Mouse (Mus musculus): ENCODE measurements around the gene Pola1.

Gene Pola1

DNA sequence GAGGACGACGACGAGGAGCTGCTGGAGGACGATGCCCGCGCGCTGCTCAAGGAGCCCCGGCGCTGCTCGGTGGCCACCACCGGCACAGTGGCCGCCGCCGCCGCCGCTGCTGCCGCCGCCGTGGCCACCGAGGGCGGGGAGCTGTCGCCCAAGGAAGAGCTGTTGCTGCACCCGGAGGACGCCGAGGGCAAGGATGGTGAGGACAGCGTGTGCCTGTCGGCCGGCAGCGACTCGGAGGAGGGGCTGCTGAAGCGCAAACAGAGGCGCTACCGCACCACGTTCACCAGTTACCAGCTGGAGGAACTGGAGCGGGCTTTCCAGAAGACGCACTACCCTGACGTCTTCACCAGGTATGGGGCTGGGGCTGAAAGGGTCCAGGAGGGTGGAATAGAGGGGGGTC lies 342.9 kb downstream of the Pola1 start:
- DNase-seq (ENCODE audit: low spot score): peak; percentile 15

DNA sequence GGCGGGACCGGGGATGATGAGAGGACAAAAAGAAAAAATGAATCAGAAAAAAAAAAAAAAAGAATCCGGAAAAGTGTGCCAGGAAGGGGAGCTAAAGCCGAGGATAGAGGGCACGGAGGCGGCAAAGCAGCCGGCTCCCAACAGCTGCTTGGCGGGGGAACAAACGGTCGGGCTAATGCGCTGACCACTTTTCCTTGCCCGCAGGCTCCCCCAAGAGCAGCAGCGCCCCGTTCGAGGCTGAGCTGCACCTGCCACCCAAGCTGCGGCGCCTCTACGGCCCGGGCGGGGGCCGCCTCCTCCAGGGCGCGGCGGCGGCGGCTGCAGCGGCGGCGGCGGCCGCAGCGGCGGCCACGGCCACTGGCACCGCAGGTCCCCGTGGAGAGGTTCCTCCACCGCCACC lies 343.6 kb downstream of the Pola1 start:
- peak; percentile 9 for DNase-seq (ENCODE audit: low spot score)

DNA sequence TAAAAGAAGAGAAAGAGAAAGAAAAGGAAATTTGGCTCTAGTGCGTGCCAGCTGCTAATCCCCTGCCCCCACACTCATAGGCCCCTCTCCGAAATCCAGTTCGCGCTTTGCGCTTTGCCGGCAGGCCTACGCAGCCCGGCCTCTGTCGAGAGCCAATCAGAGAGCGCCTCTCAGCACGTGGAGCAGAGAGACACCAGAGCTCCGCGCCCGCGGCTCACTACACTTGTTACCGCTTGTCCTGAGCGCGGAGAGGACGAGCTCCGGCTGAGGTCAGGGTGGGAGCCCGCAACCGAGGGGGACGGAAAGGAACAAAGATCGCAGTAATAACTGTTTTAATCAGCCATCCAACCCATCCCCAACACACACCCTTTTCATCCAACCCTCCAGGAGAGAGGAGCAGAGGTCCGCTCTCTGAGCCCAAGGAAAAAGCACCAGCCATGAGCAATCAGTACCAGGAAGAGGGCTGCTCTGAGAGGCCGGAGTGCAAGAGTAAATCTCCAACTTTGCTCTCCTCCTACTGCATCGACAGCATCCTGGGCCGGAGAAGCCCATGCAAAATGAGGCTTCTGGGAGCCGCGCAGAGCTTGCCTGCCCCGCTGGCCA lies 345.6 kb downstream of the Pola1 start, which contains the start of gene Arx:
Arx (plus strand) TSS at position 155 of the 603 bp plus-strand sequence.
- DNase-seq (ENCODE audit: low spot score): peak; percentile 84

DNA sequence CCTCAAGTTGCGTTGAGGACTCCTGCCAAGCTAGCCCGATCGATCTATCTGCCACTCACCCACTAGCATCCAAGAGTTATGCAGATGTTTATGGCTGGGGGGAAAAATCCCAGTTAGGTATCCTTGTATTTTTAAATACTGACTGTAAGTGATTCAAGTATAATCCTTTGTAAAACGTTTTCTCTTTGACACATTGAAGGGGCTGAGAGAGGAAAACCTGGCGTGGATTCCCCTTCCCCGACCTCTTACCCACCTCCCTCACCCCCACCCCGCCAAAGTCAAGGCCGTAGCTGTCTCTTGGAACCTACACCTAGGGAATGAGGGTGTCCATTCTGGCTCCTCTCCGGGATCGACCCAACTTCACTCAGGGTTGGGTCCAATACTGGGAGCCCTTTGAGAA lies 346.9 kb downstream of the Pola1 start:
- DNase-seq (ENCODE audit: low spot score): peak; percentile 16

DNA sequence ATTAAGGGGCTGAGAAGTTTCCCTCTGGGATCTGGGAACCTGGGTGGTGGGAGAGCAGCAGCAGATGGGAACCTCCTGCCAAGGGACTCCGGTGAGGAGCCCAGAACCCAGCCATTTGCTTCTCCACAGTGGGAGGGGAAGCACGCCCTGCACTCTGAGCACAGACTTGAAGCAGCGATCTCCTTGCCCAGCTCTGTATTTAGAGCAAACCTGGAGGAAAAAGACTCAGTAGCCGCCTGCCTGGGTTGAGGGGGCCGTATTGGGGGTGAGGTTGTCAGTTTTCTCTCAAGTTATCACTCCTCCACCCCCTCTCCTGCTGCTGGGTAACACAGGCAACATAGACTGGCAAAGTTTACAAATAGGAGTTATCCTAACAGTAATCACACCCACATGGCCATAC lies 350.2 kb downstream of the Pola1 start:
- peak; percentile 15 for DNase-seq (ENCODE audit: low spot score)

DNA sequence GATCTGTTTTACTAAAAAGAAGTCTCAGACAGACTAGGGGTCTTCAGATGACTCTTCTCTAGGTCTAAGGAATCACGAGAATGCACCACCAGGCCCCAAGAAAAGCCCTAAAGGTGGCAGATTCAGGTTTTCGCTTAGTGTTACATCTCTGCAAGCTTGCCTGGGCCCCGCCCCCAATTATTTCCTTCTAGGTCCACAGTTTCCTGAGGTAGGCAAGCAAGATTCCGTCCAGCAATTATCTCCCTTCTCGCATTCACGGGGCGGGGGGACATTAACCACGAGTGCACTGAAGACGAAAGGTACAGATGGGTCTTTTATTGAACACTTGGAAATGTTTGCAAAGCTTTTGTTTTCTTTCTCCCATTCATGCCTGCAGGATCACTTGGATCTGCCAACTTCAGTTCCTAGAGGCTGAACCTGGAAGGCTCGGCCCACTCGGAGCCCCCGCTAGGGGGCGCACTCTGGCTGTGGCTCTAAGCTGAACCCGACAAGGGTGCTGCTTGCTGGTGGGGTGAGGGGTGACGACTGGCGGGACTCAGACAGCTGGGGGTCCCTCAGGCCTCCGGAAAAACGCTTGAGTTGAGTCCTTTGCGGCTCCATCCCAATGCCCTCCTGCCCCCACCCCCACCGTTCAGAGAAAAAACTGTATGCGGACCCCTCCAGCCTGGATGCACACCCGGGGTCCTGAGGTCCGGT lies 350.8 kb downstream of the Pola1 start:
- peak; percentile 71 for DNase-seq (ENCODE audit: low spot score)

DNA sequence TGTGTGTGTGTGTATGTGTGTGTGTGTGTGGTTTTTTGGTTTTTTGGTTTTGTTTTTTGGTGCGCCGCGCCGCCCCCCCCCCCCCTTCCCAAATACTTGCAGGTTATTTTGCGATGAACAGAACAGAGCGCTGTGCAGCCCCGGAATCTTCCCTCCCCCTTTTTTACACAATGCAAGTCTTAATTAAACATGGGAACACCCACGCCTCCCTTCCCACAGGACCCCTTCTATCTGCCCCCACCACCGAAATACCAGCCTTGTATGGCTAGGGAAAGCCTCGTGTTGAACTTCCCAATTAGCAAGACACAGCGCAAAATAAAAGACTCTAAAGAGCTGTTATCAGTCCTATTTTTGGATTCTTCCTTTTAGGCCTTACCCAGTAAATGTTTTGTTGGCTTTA lies 352.0 kb downstream of the Pola1 start:
- DNase-seq (ENCODE audit: low spot score): peak; percentile 6

DNA sequence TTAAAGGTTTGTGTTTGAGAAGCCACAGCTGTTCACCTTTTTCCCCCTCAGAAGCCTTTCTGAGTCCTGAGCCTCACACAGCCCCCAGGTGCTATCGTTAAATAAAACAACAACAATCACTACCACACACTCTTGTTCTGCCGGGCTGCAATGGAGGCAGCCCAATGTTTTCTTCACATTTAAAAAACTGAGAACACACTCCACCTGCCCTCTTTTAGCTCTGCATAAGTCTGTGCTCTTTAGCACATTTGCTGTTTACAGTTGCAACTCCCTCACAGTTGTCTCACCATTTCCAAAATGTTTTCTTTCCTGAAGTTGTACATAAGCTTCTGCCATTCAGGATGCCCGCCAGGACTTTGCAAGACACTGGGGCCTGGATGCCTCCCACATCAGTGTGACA lies 356.3 kb downstream of the Pola1 start:
- DNase-seq (ENCODE audit: low spot score): no peak

Measured in embryo, embryonic 10.5 days (tissue).